Mouse (Mus musculus) embryonic facial prominence, embryonic 14.5 days (tissue): Measurements from ENCODE around the gene Slc6a17. TPM values are rescaled to one million over a fixed set of nuclear protein-coding genes. Genes with fewer than 3 reads are reported as not detected.

Source experiments
- ATAC-seq: fragments of 200-750 bp; cut with Nextera tagmentation; 2 replicates; pipeline ENCODE4 v1.8.0; 2017; ENCODE audit warnings: low read depth, moderate number of reproducible peaks, moderate TSS enrichment
- DNase-seq: peaks from one replicate; pipeline ENCODE4 v3.0.0-alpha.2; 2015; ENCODE audit warnings: low spot score
- H3K27ac ChIP-seq: fragments of 300-500 bp; sonication (generic); replicated peaks from 2 replicates; pipeline ENCODE4 v1.5.1; 2014; ENCODE audit warnings: low read depth, mild to moderate bottlenecking, low read length, moderate library complexity
- H3K27me3 ChIP-seq: fragments of 300-500 bp; sonication (generic); replicated peaks from 2 replicates; pipeline ENCODE4 v1.6.1; 2014; ENCODE audit warnings: low read length; ENCODE audit not compliant: control insufficient read depth, insufficient read depth
- H3K36me3 ChIP-seq: fragments of 300-500 bp; sonication (generic); 2 replicates; pipeline ENCODE4 v1.6.1; 2014; ENCODE audit warnings: low read length, mixed read lengths; ENCODE audit not compliant: control insufficient read depth, insufficient read depth
- H3K4me1 ChIP-seq: fragments of 300-500 bp; sonication (generic); 2 replicates; pipeline ENCODE4 v1.6.1; 2014; ENCODE audit warnings: antibody characterized with exemption, low read length; ENCODE audit not compliant: control insufficient read depth, insufficient read depth
- H3K4me2 ChIP-seq: fragments of 300-500 bp; sonication (generic); 2 replicates; pipeline ENCODE4 v1.6.1; 2014; ENCODE audit warnings: low read depth, mild to moderate bottlenecking, low read length, moderate library complexity, mixed read lengths
- H3K4me3 ChIP-seq: fragments of 300-500 bp; sonication (generic); 2 replicates; pipeline ENCODE4 v1.5.1; 2014; ENCODE audit warnings: low read depth, mild to moderate bottlenecking, low read length
- H3K9ac ChIP-seq: fragments of 300-500 bp; sonication (generic); 2 replicates; pipeline ENCODE4 v1.6.1; 2014; ENCODE audit warnings: low read depth, mild to moderate bottlenecking, low read length, moderate library complexity, mixed read lengths
- H3K9me3 ChIP-seq: fragments of 300-500 bp; sonication (generic); 2 replicates; pipeline ENCODE4 v1.6.1; 2016; ENCODE audit warnings: low read length; ENCODE audit not compliant: control insufficient read depth
- WGBS: fragments of 180-500 bp; shearing (Covaris S2); extraction: QIAGEN DNeasy Blood & Tissue Kit; methylation state at CpG from one replicate; pipeline ENCODE4 v1.1.7; 2014; 5-methylcytosine and 5-hydroxymethylcytosine counted together
- polyA plus RNA-seq: library from polyadenylated mRNA; unstranded; fragments of >200 nt; fragmentation: Nextera tagmentation; extraction: Ambion mirVana; gene quantifications from 2 replicates; pipeline ENCODE4 v1.2.1, GENCODE M21; 2014

The Slc6a17 gene
- polyA plus RNA-seq, 1 experiment from 2014 or later, result 4.9 TPM

DNA sequence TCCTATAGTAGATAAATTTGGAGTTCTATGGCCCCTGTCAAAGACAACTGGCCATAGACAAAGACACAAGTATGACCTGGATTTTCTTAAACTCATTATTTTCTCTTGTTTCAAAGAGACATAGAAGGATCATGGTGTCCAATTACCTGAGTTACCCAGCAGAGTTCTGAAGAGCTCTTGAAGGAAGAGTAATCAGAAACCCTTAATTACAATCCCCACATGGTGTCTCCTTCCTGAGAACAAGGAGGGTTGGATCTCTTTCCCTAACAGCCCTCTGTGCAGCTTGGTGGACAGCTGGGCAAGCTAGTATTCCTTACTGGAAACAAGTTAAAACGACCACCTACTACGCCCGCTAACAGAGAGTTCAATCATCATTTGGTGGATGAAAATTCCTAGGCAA is 6.4 kb downstream of the Slc6a17 start:
- 43% methylated on average over 3 of the region's 3 CpGs for WGBS

GRCm38 (mm10) chr3:107508696-107509095 is 9.1 kb downstream of the Slc6a17 start:
- Histone ChIP-seq H3K36me3 (no peaks in the 10 kb centered on the region), H3K9me3 (no peaks in the 10 kb centered on the region), H3K4me3 (no peak overlapping the region), H3K4me1 (peaks cover 21% of the 10 kb centered on the region), H3K27me3 (no peaks in the 10 kb centered on the region), H3K9ac (no peak overlapping the region), H3K27ac (no peak overlapping the region), H3K4me2 (no peak overlapping the region)
- WGBS, result 57% methylated on average over 8 of the region's 8 CpGs
- no peak for ATAC-seq
- no peak for DNase-seq

More for the DNA sequence above, 6.4 kb downstream of the Slc6a17 start:
- Histone ChIP-seq H3K9ac (no peak overlapping the region), H3K4me3 (no peak overlapping the region), H3K36me3 (no peaks in the 10 kb centered on the region), H3K4me1 (peaks cover 12% of the 10 kb centered on the region), H3K9me3 (no peaks in the 10 kb centered on the region), H3K4me2 (no peak overlapping the region), H3K27ac (no peak overlapping the region), H3K27me3 (peaks cover 8% of the 10 kb centered on the region; the same call in 1 of the 2 replicates)
- ATAC-seq (peak; percentile 56; the same call in 1 of the 2 replicates), DNase-seq (peak; percentile 37)

DNA sequence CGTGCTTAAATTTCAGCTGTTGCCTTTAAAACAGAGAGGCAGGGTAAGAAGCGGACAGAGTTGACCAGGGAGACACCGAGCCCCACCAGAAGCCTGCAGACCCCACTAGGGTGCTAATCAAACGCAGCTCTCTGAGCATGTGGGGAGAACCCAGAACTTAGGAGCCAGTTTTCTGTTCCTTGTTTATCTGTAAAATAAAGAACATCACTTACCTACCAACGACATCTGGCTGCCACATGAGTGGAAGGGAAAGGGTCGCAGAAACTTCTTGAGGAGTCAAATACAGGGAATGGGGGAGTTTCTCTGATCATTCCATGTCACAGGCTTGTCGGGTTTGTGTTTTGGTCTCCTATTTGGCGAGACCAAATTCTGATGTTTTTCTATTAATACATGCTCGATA is 9.9 kb downstream of the Slc6a17 start:
- ATAC-seq, result no peak
- H3K27ac ChIP-seq, result no peak overlapping the region

DNA sequence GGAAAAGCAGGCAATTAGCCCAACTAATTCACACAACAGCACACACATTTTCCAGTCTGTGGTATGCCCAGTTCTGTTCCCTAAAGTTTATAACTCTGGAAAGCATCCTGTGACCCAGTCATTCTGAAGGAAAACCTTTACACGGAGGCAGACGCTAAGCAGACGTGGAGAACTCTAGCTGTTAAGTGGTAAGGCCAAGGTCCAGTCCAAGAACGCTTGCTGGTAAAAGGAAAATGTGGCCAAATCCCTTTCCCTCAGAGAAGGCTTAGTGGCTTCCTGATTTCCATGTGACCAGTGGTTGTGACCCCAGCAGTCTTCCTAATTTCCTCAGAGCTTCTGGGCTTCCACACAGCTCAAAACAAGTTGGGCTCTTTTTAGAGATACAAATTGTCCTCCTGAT is 11.3 kb downstream of the Slc6a17 start:
- ATAC-seq, result no peak
- Histone ChIP-seq H3K9ac (no peak overlapping the region), H3K27me3 (no peaks in the 10 kb centered on the region), H3K27ac (no peak overlapping the region), H3K4me1 (peaks cover 21% of the 10 kb centered on the region), H3K4me2 (no peak overlapping the region), H3K36me3 (no peaks in the 10 kb centered on the region), H3K4me3 (no peak overlapping the region), H3K9me3 (no peaks in the 10 kb centered on the region)
- WGBS, result 71% methylated on average over 4 of the region's 4 CpGs
- no peak for DNase-seq

More for the DNA sequence above, 9.9 kb downstream of the Slc6a17 start:
- no peak for DNase-seq
- peaks cover 21% of the 10 kb centered on the region for H3K4me1 ChIP-seq
- H3K27me3 ChIP-seq, result no peaks in the 10 kb centered on the region
- H3K4me2 ChIP-seq, result no peak overlapping the region
- H3K4me3 ChIP-seq, result no peak overlapping the region
- no peak overlapping the region for H3K9ac ChIP-seq
- no peaks in the 10 kb centered on the region for H3K9me3 ChIP-seq
- 46% methylated on average over 9 of the region's 9 CpGs for WGBS
- no peaks in the 10 kb centered on the region for H3K36me3 ChIP-seq

DNA sequence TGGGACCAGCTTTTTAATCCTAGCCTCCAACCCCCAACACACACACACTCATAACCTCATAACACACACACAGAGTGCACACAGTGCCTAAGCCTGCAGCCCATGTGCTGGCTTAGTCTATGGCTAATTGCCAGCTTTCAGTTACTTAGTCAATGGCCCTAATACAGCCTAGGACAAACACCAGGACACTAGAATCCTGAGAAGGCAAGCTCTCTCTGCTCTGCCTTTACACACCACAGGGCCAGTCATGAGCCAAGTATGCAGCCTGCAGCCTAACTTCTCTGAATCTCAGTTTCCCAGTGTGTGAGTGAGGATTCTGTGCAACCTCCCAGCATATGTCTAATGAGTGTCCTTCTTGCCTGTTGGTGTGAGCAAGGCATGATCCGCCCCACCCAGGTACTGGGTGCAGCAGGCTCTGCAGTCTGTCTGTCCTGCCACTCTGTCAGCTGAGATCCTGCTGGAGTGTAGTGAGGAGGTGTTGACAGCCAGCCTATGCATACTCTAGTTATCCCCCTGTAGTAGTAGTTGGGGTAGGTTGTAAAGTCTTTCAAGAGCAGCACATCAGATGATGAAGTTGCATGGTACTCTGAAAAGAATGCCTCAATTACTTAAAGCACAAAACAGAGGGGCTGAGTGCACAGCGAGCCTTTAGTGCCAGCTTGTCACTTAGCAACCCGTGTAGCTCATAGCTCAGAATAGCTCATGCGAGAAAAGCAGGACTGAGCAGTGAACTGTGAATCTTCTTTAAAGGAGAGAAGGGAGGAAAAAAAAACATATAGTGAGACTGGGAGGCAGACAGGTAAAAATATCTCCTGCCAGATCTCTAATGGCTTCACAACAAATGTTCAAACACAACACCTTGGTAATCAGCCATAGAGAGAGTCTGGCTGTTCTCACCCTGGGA is 12.1 kb downstream of the Slc6a17 start:
- peak; percentile 70; the same call in 1 of the 2 replicates for ATAC-seq
- DNase-seq, result peak; percentile 81

GRCm38 (mm10) chr3:107504542-107504941 is 13.3 kb downstream of the Slc6a17 start:
- no peak for DNase-seq
- WGBS, result 55% methylated on average over 1 of the region's 1 CpGs

More for the DNA sequence above, 12.1 kb downstream of the Slc6a17 start:
- no peak overlapping the region for H3K4me3 ChIP-seq
- 43% methylated on average over 4 of the region's 4 CpGs for WGBS
- H3K4me1 ChIP-seq, result peaks cover 21% of the 10 kb centered on the region
- no peak overlapping the region for H3K4me2 ChIP-seq
- H3K27me3 ChIP-seq, result no peaks in the 10 kb centered on the region
- H3K27ac ChIP-seq, result no peak overlapping the region
- 0 out of 2 replicates have a peak, but pooled peaks cover 1% of the 10 kb centered on the region for H3K36me3 ChIP-seq
- H3K9ac ChIP-seq, result no peak overlapping the region
- H3K9me3 ChIP-seq, result no peaks in the 10 kb centered on the region

DNA sequence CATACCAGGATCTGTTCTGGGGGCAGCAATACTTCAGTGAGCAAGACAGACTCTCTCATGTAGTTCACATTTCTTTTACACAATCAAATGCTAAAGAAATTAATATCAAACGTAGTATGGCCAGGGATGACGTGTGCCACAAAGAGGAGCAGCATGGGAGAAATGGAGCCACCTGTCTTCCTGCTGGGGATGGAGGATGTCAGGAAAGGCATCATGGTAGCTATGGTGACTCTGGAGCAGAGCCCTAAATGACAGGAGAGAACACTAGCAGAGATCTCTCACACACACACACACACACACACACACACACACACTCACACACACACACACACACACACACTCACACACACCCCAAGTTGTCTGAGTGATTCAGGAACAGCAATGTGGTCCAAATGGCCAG is 14.1 kb downstream of the Slc6a17 start:
- 80% methylated on average over 2 of the region's 2 CpGs for WGBS
- no peak overlapping the region for H3K27ac ChIP-seq
- H3K4me2 ChIP-seq, result no peak overlapping the region
- no peak overlapping the region for H3K9ac ChIP-seq
- peaks cover 14% of the 10 kb centered on the region; the same call in 1 of the 2 replicates for H3K36me3 ChIP-seq
- H3K4me3 ChIP-seq, result no peak overlapping the region
- peaks cover 7% of the 10 kb centered on the region for H3K9me3 ChIP-seq
- ATAC-seq, result no peak
- DNase-seq, result no peak
- no peaks in the 10 kb centered on the region for H3K27me3 ChIP-seq
- peaks cover 16% of the 10 kb centered on the region for H3K4me1 ChIP-seq

More at GRCm38 (mm10) chr3:107504542-107504941, 13.3 kb downstream of the Slc6a17 start:
- Histone ChIP-seq H3K27me3 (no peaks in the 10 kb centered on the region), H3K4me2 (no peak overlapping the region), H3K36me3 (peaks cover 13% of the 10 kb centered on the region; the same call in 1 of the 2 replicates), H3K27ac (no peak overlapping the region), H3K4me3 (no peak overlapping the region), H3K4me1 (peaks cover 21% of the 10 kb centered on the region), H3K9me3 (peaks cover 7% of the 10 kb centered on the region), H3K9ac (no peak overlapping the region)
- ATAC-seq, result no peak

- ATAC-seq, result no peak
Observed at GRCm38 (mm10) chr3:107501702-107502151, 16.1 kb downstream of the Slc6a17 start.

More at GRCm38 (mm10) chr3:107501702-107502151, 16.1 kb downstream of the Slc6a17 start:
- peaks cover 7% of the 10 kb centered on the region for H3K9me3 ChIP-seq
- peaks cover 14% of the 10 kb centered on the region; the same call in 1 of the 2 replicates for H3K36me3 ChIP-seq
- DNase-seq, result no peak
- no peak overlapping the region for H3K4me2 ChIP-seq
- H3K4me3 ChIP-seq, result no peak overlapping the region
- H3K4me1 ChIP-seq, result peaks cover 12% of the 10 kb centered on the region; the same call in 1 of the 2 replicates
- H3K27ac ChIP-seq, result no peak overlapping the region
- no peak overlapping the region for H3K9ac ChIP-seq
- no peaks in the 10 kb centered on the region for H3K27me3 ChIP-seq
- WGBS, result 59% methylated on average over 7 of the region's 7 CpGs
